Mouse (Mus musculus): ENCODE measurements around the gene Gm10188.

Gene Gm10188

GRCm38 (mm10) chr1:132226297-132227080 lies 3.1 kb downstream of the Gm10188 start:
- DNase-seq (ENCODE audit: low spot score): no peak

- no peak for DNase-seq (ENCODE audit: low spot score)
These were observed 7.4 kb downstream of the Gm10188 start for GRCm38 (mm10) chr1:132222166-132222565.

GRCm38 (mm10) chr1:132221627-132222026 lies 7.9 kb downstream of the Gm10188 start:
- no peak for DNase-seq (ENCODE audit: low spot score)

- no peak for DNase-seq (ENCODE audit: low spot score)
These were observed 13.3 kb downstream of the Gm10188 start for GRCm38 (mm10) chr1:132216276-132216675.

GRCm38 (mm10) chr1:132213076-132213475 lies 16.5 kb downstream of the Gm10188 start:
- DNase-seq (ENCODE audit: low spot score): no peak

GRCm38 (mm10) chr1:132212218-132212617 lies 17.3 kb downstream of the Gm10188 start:
- DNase-seq (ENCODE audit: low spot score): peak; percentile 1

GRCm38 (mm10) chr1:132211672-132212071 lies 17.9 kb downstream of the Gm10188 start:
- DNase-seq (ENCODE audit: low spot score): no peak

GRCm38 (mm10) chr1:132210922-132211321 lies 18.6 kb downstream of the Gm10188 start:
- DNase-seq (ENCODE audit: low spot score): no peak

- no peak for DNase-seq (ENCODE audit: low spot score)
These were observed 20.2 kb downstream of the Gm10188 start for GRCm38 (mm10) chr1:132209400-132209799.

GRCm38 (mm10) chr1:132208154-132208553 lies 21.4 kb downstream of the Gm10188 start:
- no peak for DNase-seq (ENCODE audit: low spot score)

GRCm38 (mm10) chr1:132206828-132207227 lies 22.7 kb downstream of the Gm10188 start:
- no peak for DNase-seq (ENCODE audit: low spot score)

- DNase-seq (ENCODE audit: low spot score): no peak
These were observed 23.6 kb downstream of the Gm10188 start for GRCm38 (mm10) chr1:132205958-132206357.

- DNase-seq (ENCODE audit: low spot score): no peak
These were observed 26.8 kb downstream of the Gm10188 start for GRCm38 (mm10) chr1:132202771-132203170.

GRCm38 (mm10) chr1:132201936-132202335 lies 27.6 kb downstream of the Gm10188 start:
- no peak for DNase-seq (ENCODE audit: low spot score)

GRCm38 (mm10) chr1:132201511-132201860 lies 28.1 kb downstream of the Gm10188 start:
- DNase-seq (ENCODE audit: low spot score): no peak

- DNase-seq (ENCODE audit: low spot score): no peak
These were observed 28.7 kb downstream of the Gm10188 start for GRCm38 (mm10) chr1:132200562-132201510.

GRCm38 (mm10) chr1:132199934-132200333 lies 29.6 kb downstream of the Gm10188 start:
- no peak for DNase-seq (ENCODE audit: low spot score)

GRCm38 (mm10) chr1:132199244-132199643 lies 30.3 kb downstream of the Gm10188 start:
- no peak for DNase-seq (ENCODE audit: low spot score)

- DNase-seq (ENCODE audit: low spot score): no peak
These were observed 31.0 kb downstream of the Gm10188 start for GRCm38 (mm10) chr1:132198401-132199071.

GRCm38 (mm10) chr1:132197666-132198065 lies 31.9 kb downstream of the Gm10188 start:
- DNase-seq (ENCODE audit: low spot score): no peak

GRCm38 (mm10) chr1:132196337-132196736 lies 33.2 kb downstream of the Gm10188 start:
- no peak for DNase-seq (ENCODE audit: low spot score)

- no peak for DNase-seq (ENCODE audit: low spot score)
These were observed 33.9 kb downstream of the Gm10188 start for GRCm38 (mm10) chr1:132195681-132196080.

All from T-cell, adult 2 months (primary cell).